Comparison of ENCODE assay signal across 14 mouse cellular contexts in the genomic region with DNA sequence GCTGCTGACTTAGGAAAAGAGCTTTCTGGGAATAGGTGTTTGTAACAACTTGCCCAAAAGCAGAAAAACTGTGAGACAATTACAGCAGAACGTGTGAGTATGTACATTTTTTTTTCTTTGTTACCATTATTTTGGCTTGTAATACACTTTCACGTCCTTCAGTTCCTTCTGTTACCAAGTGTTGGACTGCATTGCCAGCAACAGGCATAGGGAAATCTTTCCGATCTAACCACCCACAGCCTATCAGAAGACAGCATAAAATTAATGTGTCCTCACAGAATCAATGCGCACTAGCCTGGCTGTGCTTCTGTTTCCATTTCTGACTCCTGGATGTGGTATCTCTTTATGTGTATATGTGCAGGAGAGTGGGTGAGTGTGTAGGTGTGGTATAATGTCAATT.
"Had no signal": no experiment of that assay in that cellular context is flagged by ENCODE, and none has a peak within 500 bp of the region (broad histone marks: within the 10 kb centered on the region; RNA-seq: fewer than 3 reads in every experiment).

No protein-coding gene starts in this region.

- DNase-seq: kidney, adult 2 months; kidney, postnatal 14 days; layer of hippocampus, adult 9-11 months; layer of hippocampus, postnatal 36 days; lung, postnatal 14 days; right cerebral cortex, postnatal 14 days; thymus, postnatal 14 days had no signal

- H3K4me2 ChIP-seq: kidney, embryonic 15.5 days; limb, embryonic 15.5 days; liver, embryonic 12.5 days; lung, embryonic 14.5 days; midbrain, embryonic 12.5 days had no signal

- H3K27ac ChIP-seq: kidney, embryonic 15.5 days; limb, embryonic 15.5 days; liver, embryonic 12.5 days; midbrain, embryonic 12.5 days; stomach, embryonic 15.5 days had no signal

- H3K4me3 ChIP-seq: kidney, embryonic 15.5 days; limb, embryonic 15.5 days; liver, embryonic 12.5 days; midbrain, embryonic 12.5 days; stomach, embryonic 15.5 days had no signal

- H3K36me3 ChIP-seq: kidney, embryonic 15.5 days; limb, embryonic 15.5 days; liver, embryonic 12.5 days; midbrain, embryonic 12.5 days; stomach, embryonic 15.5 days had no signal

- H3K9me3 ChIP-seq: kidney, embryonic 15.5 days; limb, embryonic 15.5 days; liver, embryonic 12.5 days; midbrain, embryonic 12.5 days; stomach, embryonic 15.5 days had no signal

- ATAC-seq: liver, embryonic 12.5 days; midbrain, embryonic 16.5 days had no signal

- H3K4me1 ChIP-seq: kidney, embryonic 15.5 days; limb, embryonic 15.5 days; liver, embryonic 12.5 days; midbrain, embryonic 12.5 days; stomach, embryonic 15.5 days had no signal

- H3K27me3 ChIP-seq: kidney, embryonic 15.5 days; limb, embryonic 15.5 days; liver, embryonic 12.5 days; midbrain, embryonic 12.5 days; stomach, embryonic 15.5 days had no signal

- H3K9ac ChIP-seq: kidney, embryonic 15.5 days; limb, embryonic 15.5 days; liver, embryonic 12.5 days; lung, embryonic 14.5 days; midbrain, embryonic 12.5 days; stomach, embryonic 15.5 days had no signal
